Mouse (Mus musculus) hindbrain, embryonic 16.5 days (tissue): ENCODE data around the gene Dock1. TPM values are rescaled to one million over a fixed set of nuclear protein-coding genes. Genes with fewer than 3 reads are reported as not detected.

Experiments
- ATAC-seq: fragments of 200-750 bp; cut with Nextera tagmentation; 2 replicates; pipeline ENCODE4 v1.8.0; 2017; ENCODE audit warnings: moderate TSS enrichment, moderate library complexity
- H3K27ac ChIP-seq: fragments of 300-500 bp; sonication (generic); 2 replicates; pipeline ENCODE4 v1.5.1; 2014; ENCODE audit warnings: low read depth, mild to moderate bottlenecking, control low read depth, low read length, moderate library complexity
- H3K27me3 ChIP-seq: fragments of 300-500 bp; sonication (generic); replicated peaks from 2 replicates; pipeline ENCODE4 v1.6.1; 2014; ENCODE audit warnings: low read length; ENCODE audit not compliant: control insufficient read depth, insufficient read depth
- H3K36me3 ChIP-seq: fragments of 300-500 bp; sonication (generic); 2 replicates; pipeline ENCODE4 v1.6.1; 2014; ENCODE audit warnings: mild to moderate bottlenecking, low read length, moderate library complexity, mixed read lengths; ENCODE audit not compliant: control insufficient read depth, insufficient read depth
- H3K4me1 ChIP-seq: fragments of 300-500 bp; sonication (generic); 2 replicates; pipeline ENCODE4 v1.6.1; 2014; ENCODE audit warnings: low read depth, low read length; ENCODE audit not compliant: control insufficient read depth, insufficient read depth
- H3K4me2 ChIP-seq: fragments of 300-500 bp; sonication (generic); 2 replicates; pipeline ENCODE4 v1.6.1; 2014; ENCODE audit warnings: mild to moderate bottlenecking, low read length, control low read depth, moderate library complexity
- H3K4me3 ChIP-seq: fragments of 300-500 bp; sonication (generic); 2 replicates; pipeline ENCODE4 v1.5.1; 2014; ENCODE audit warnings: mild to moderate bottlenecking, low read length, control low read depth, moderate library complexity
- H3K9ac ChIP-seq: fragments of 300-500 bp; sonication (generic); 2 replicates; pipeline ENCODE4 v1.6.1; 2014; ENCODE audit warnings: low read depth, mild to moderate bottlenecking, control low read depth, low read length, moderate library complexity
- H3K9me3 ChIP-seq: fragments of 300-500 bp; sonication (generic); 2 replicates; pipeline ENCODE4 v1.6.1; 2014; ENCODE audit warnings: mild to moderate bottlenecking, low read length, moderate library complexity; ENCODE audit not compliant: control insufficient read depth
- WGBS: fragments of 180-500 bp; shearing (Covaris S2); extraction: QIAGEN DNeasy Blood & Tissue Kit; methylation state at CpG from one replicate; pipeline ENCODE4 v1.1.7; 2014; 5-methylcytosine and 5-hydroxymethylcytosine counted together
- polyA plus RNA-seq: library from polyadenylated mRNA; unstranded; fragments of >200 nt; fragmentation: Nextera tagmentation; extraction: Ambion mirVana; gene quantifications from 2 replicates; pipeline ENCODE4 v1.2.1, GENCODE M21; 2015

Gene Dock1
- polyA plus RNA-seq, 1 experiment from 2014 or later: 8.9 TPM

DNA sequence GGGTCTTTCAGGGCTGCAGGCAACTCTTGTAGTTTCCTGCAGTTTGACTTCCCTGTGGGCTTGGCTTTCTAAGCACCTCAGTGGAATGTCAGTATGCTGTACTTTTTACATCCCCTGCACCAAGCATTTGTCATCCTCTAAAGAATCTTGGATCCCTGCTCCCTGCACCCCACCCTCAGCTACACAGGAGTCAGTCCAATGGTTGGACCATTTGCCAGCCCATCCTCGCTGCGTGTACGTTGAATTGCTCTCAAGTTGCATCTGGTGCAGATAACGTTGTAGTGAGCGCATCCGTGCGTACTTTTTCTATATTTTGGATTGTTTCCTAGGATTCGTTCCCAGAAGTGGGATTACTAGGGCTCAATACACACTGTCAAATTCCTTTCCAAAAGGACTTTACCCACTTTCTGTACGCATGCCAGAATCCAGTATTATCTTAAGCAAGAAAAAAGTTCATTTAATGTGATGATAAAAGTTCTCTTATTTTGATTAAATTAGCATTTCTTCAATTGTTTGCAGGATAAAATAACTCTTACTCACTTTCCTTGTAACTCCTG is 351.2 kb downstream of the Dock1 start:
- Histone ChIP-seq H3K27me3 (no peaks in the 10 kb centered on the region), H3K27ac (no peak overlapping the region), H3K4me1 (no peaks in the 10 kb centered on the region), H3K4me2 (no peak overlapping the region), H3K9me3 (no peaks in the 10 kb centered on the region), H3K9ac (no peak overlapping the region), H3K36me3 (no peaks in the 10 kb centered on the region), H3K4me3 (no peak overlapping the region)
- no peak for ATAC-seq
- 80% methylated on average over 9 of the region's 9 CpGs for WGBS

- H3K4me2 ChIP-seq: no peak overlapping the region
- no peak overlapping the region for H3K9ac ChIP-seq
- no peak overlapping the region for H3K4me3 ChIP-seq
- no peaks in the 10 kb centered on the region for H3K27me3 ChIP-seq
- H3K27ac ChIP-seq: no peak overlapping the region
- 89% methylated on average over 5 of the region's 5 CpGs for WGBS
- H3K4me1 ChIP-seq: no peaks in the 10 kb centered on the region
- H3K9me3 ChIP-seq: no peaks in the 10 kb centered on the region
- H3K36me3 ChIP-seq: no peaks in the 10 kb centered on the region
- ATAC-seq: no peak
Measured at GRCm38 (mm10) chr7:135024531-135024930, 354.1 kb downstream of the Dock1 start.

GRCm38 (mm10) chr7:135028716-135029115 is 358.3 kb downstream of the Dock1 start:
- Histone ChIP-seq H3K4me3 (no peak overlapping the region), H3K36me3 (no peaks in the 10 kb centered on the region), H3K4me2 (no peak overlapping the region), H3K9me3 (no peaks in the 10 kb centered on the region), H3K27ac (no peak overlapping the region), H3K4me1 (no peaks in the 10 kb centered on the region), H3K27me3 (no peaks in the 10 kb centered on the region), H3K9ac (no peak overlapping the region)
- WGBS: 90% methylated on average over 2 of the region's 2 CpGs
- ATAC-seq: no peak

GRCm38 (mm10) chr7:135029136-135029535 is 358.7 kb downstream of the Dock1 start:
- H3K27me3 ChIP-seq: no peaks in the 10 kb centered on the region

GRCm38 (mm10) chr7:135031466-135031865 is 361.0 kb downstream of the Dock1 start:
- no peaks in the 10 kb centered on the region for H3K36me3 ChIP-seq
- H3K27ac ChIP-seq: no peak overlapping the region
- H3K27me3 ChIP-seq: no peaks in the 10 kb centered on the region
- H3K4me2 ChIP-seq: no peak overlapping the region
- 65% methylated on average over 3 of the region's 3 CpGs for WGBS
- H3K4me1 ChIP-seq: no peaks in the 10 kb centered on the region
- ATAC-seq: no peak
- H3K9me3 ChIP-seq: no peaks in the 10 kb centered on the region
- no peak overlapping the region for H3K9ac ChIP-seq
- H3K4me3 ChIP-seq: no peak overlapping the region

More at GRCm38 (mm10) chr7:135029136-135029535, 358.7 kb downstream of the Dock1 start:
- Histone ChIP-seq H3K36me3 (no peaks in the 10 kb centered on the region), H3K9me3 (no peaks in the 10 kb centered on the region), H3K4me3 (no peak overlapping the region), H3K27ac (no peak overlapping the region), H3K9ac (no peak overlapping the region), H3K4me1 (no peaks in the 10 kb centered on the region), H3K4me2 (no peak overlapping the region)
- ATAC-seq: no peak
- WGBS: 78% methylated on average over 3 of the region's 3 CpGs

GRCm38 (mm10) chr7:135034811-135035210 is 364.4 kb downstream of the Dock1 start:
- Histone ChIP-seq H3K4me3 (no peak overlapping the region), H3K27me3 (no peaks in the 10 kb centered on the region), H3K9me3 (no peaks in the 10 kb centered on the region), H3K4me1 (no peaks in the 10 kb centered on the region), H3K27ac (no peak overlapping the region), H3K9ac (no peak overlapping the region), H3K36me3 (no peaks in the 10 kb centered on the region), H3K4me2 (no peak overlapping the region)
- WGBS: 71% methylated on average over 5 of the region's 5 CpGs
- no peak for ATAC-seq

DNA sequence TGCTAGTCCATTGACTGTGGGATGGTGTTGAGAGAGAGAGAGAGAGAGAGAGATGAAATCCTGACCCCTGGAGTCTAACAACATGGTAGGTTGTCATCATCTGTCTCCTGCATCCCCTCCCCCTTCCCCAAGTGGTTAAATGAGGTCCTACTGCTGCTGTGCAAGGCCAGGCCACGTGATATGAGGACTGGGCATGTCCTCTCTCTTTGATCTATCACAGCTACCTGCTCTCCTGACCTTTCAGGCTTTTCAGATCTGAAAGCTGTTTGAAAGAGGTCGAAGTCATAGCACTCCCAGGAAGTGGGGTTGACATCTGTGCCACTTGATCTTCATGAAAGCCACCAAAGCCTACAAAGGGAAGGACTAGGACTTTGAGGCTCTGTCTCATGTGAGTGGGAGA is 365.2 kb downstream of the Dock1 start:
- ATAC-seq: no peak
- WGBS: 68% methylated on average over 2 of the region's 2 CpGs
- Histone ChIP-seq H3K4me1 (no peaks in the 10 kb centered on the region), H3K27ac (no peak overlapping the region), H3K4me3 (no peak overlapping the region), H3K9ac (no peak overlapping the region), H3K27me3 (no peaks in the 10 kb centered on the region), H3K9me3 (no peaks in the 10 kb centered on the region), H3K36me3 (no peaks in the 10 kb centered on the region), H3K4me2 (no peak overlapping the region)

- H3K9ac ChIP-seq: no peak overlapping the region
- no peaks in the 10 kb centered on the region for H3K36me3 ChIP-seq
- no peak for ATAC-seq
- no peaks in the 10 kb centered on the region for H3K9me3 ChIP-seq
- no peak overlapping the region for H3K27ac ChIP-seq
- no peaks in the 10 kb centered on the region for H3K27me3 ChIP-seq
- H3K4me2 ChIP-seq: no peak overlapping the region
- 0 out of 2 replicates have a peak, but pooled peaks cover 3% of the 10 kb centered on the region for H3K4me1 ChIP-seq
- WGBS: 77% methylated on average over 1 of the region's 1 CpGs
- no peak overlapping the region for H3K4me3 ChIP-seq
Measured at GRCm38 (mm10) chr7:135038930-135039329, 368.5 kb downstream of the Dock1 start.

DNA sequence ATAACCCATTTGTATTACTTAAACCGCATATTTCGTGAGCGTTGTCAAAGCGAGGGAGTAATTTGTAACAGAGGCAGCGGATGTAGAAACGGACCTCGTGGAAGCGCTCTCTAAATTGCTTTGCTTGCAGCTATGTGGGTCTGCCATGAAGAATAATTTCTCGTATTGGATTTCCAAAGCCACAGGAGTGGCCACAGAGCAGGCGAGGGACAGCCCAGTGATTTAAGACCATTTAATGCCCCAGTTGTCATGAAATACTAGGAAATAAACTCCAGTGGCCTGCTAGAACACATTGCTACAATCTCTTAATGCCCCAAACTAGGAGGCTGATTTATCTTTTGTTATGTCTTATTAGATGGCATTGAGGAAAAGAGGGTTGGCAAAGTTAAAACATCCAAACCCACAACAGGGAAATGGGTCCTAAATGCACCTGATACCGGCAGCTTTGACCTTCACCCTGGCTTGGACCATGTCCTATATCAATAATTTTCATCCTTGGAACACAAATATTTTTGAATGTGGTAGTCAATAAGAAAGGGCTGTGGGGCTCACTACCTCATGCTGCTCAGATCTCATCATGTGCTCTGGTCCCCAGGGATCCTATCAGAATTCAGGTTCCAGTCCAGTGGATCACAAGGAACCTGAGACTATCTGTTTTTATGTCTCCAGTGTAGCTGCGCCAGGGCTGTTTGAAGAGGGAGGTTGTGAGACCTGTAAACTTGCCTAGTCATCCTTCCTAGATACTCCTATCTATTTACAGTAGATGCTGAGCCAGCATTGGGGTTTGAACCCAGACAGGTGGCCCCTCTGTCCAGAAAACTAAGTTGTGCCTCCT is 373.7 kb downstream of the Dock1 start:
- no peaks in the 10 kb centered on the region for H3K9me3 ChIP-seq
- ATAC-seq: no peak
- WGBS: 77% methylated on average over 12 of the region's 12 CpGs
- H3K4me1 ChIP-seq: 0 out of 2 replicates have a peak, but pooled peaks cover 3% of the 10 kb centered on the region
- H3K36me3 ChIP-seq: no peaks in the 10 kb centered on the region
- H3K27me3 ChIP-seq: no peaks in the 10 kb centered on the region
- no peak overlapping the region for H3K4me3 ChIP-seq
- no peak overlapping the region for H3K4me2 ChIP-seq
- no peak overlapping the region for H3K27ac ChIP-seq
- no peak overlapping the region for H3K9ac ChIP-seq
